Mouse (Mus musculus) C2C12 (cell line): ENCODE measurements around the gene Rmnd5a. TPM values are rescaled to one million over a fixed set of nuclear protein-coding genes. Genes with fewer than 3 reads are reported as not detected.

Experiments
- H3K27me3 ChIP-seq: one replicate; pipeline ENCODE4 v1.6.1; 2011; ENCODE audit not compliant: control insufficient read depth, insufficient read depth, insufficient read length
- H3K36me3 ChIP-seq: one replicate; pipeline ENCODE4 v1.6.1; 2011; ENCODE audit not compliant: control insufficient read depth, insufficient read depth
- H3K4me3 ChIP-seq: one replicate; pipeline ENCODE4 v1.5.1; 2011; ENCODE audit warnings: mild to moderate bottlenecking, control low read depth; ENCODE audit not compliant: poor library complexity, insufficient read depth, severe bottlenecking
- H3K79me2 ChIP-seq: one replicate; pipeline ENCODE4 v1.6.1; 2011; ENCODE audit not compliant: control insufficient read depth, insufficient read depth
- H3K79me3 ChIP-seq: one replicate; pipeline ENCODE4 v1.6.1; 2011; ENCODE audit warnings: low read depth, control low read depth
- H3ac ChIP-seq: one replicate; pipeline ENCODE3; 2011; ENCODE audit warnings: low read depth; ENCODE audit not compliant: control insufficient read depth, insufficient read length
- CEBPB ChIP-seq: IDR thresholded peaks from one replicate; pipeline ENCODE4 v1.6.1; 2011; ENCODE audit warnings: low read depth, mild to moderate bottlenecking, control low read depth, moderate library complexity
- CTCF ChIP-seq: IDR thresholded peaks from one replicate; pipeline ENCODE4 v1.5.1; 2011; ENCODE audit not compliant: control insufficient read depth, insufficient read depth, insufficient read length
- FOSL1 ChIP-seq: IDR thresholded peaks from one replicate; pipeline ENCODE4 v1.8.0; 2011; ENCODE audit warnings: mild to moderate bottlenecking, low read length; ENCODE audit not compliant: poor library complexity, insufficient read depth, severe bottlenecking
- MAX ChIP-seq: IDR thresholded peaks from one replicate; pipeline ENCODE4 v1.6.1; 2011; ENCODE audit warnings: mild to moderate bottlenecking, control low read depth
- MYOD1 ChIP-seq: IDR thresholded peaks from one replicate; pipeline ENCODE4 v1.6.1; 2011; ENCODE audit warnings: low read depth; ENCODE audit not compliant: control insufficient read depth, insufficient read length
- MYOG ChIP-seq: IDR thresholded peaks from one replicate; pipeline ENCODE4 v1.6.1; 2011; ENCODE audit not compliant: control insufficient read depth, insufficient read length; ENCODE audit errors: extremely low read depth
- USF1 ChIP-seq: IDR thresholded peaks from one replicate; pipeline ENCODE4 v1.6.1; 2011; ENCODE audit warnings: low read depth, mild to moderate bottlenecking, control low read depth, moderate library complexity
- polyA plus RNA-seq: library from polyadenylated mRNA; unstranded; fragments of >200 nt; fragmentation: generic; extraction: Trizol; gene quantifications from one replicate; pipeline ENCODE4 v1.2.1, GENCODE M21; 2012; ENCODE audit warnings: missing spikeins

The Rmnd5a gene
- polyA plus RNA-seq, 1 experiment, result 4.0 TPM

- Histone ChIP-seq H3K36me3 (no peaks in the 10 kb centered on the region), H3ac (no peak overlapping the region), H3K79me3 (no peaks in the 10 kb centered on the region), H3K79me2 (no peaks in the 10 kb centered on the region), H3K27me3 (peaks cover 3% of the 10 kb centered on the region), H3K4me3 (no peak overlapping the region)
- TF ChIP-seq MYOG (no peak), USF1 (no peak), MYOD1 (no peak), CEBPB (no peak), MAX (no peak), FOSL1 (no peak), CTCF (no peak)
Observed at GRCm38 (mm10) chr6:71361156-71361670, 79.2 kb downstream of the Rmnd5a start.

DNA sequence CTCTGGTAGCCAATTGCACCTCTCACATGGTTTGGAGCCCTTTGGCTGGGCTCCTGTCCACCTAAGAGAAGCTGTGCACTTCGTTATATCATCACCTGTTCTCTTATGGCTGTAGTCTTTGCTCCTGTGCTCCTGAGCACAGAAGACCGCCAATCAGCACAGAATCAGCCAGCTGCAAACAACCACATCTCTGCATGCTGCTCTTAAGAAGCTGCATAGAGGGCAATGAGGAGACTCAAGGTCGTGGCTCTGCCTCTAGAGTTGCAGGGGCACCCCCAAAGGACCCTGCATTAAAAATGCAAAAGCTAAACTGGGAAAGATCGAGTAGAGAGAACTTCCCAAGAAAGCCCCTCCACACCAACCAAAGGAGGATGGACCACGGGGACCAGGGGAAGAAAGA, 79.7 kb downstream of the Rmnd5a start:
- H3ac ChIP-seq, result no peak overlapping the region
- H3K27me3 ChIP-seq, result peaks cover 6% of the 10 kb centered on the region
- no peaks in the 10 kb centered on the region for H3K79me3 ChIP-seq
- H3K79me2 ChIP-seq, result no peaks in the 10 kb centered on the region
- TF ChIP-seq USF1 (no peak), MYOD1 (no peak), CTCF (no peak), CEBPB (no peak), MAX (no peak), MYOG (no peak), FOSL1 (no peak)
- H3K36me3 ChIP-seq, result no peaks in the 10 kb centered on the region
- H3K4me3 ChIP-seq, result no peak overlapping the region

- no peaks in the 10 kb centered on the region for H3K36me3 ChIP-seq
- H3K79me2 ChIP-seq, result no peaks in the 10 kb centered on the region
- no peak overlapping the region for H3K4me3 ChIP-seq
- no peak overlapping the region for H3ac ChIP-seq
- H3K27me3 ChIP-seq, result peaks cover 3% of the 10 kb centered on the region
- no peaks in the 10 kb centered on the region for H3K79me3 ChIP-seq
- no peak for TF ChIP-seq USF1
- no peak for TF ChIP-seq MAX
- no peak for TF ChIP-seq MYOG
- TF ChIP-seq FOSL1, result no peak
- TF ChIP-seq MYOD1, result no peak
- TF ChIP-seq CEBPB, result no peak
- no peak for TF ChIP-seq CTCF
Observed at GRCm38 (mm10) chr6:71360221-71360620, 80.2 kb downstream of the Rmnd5a start.

- Histone ChIP-seq H3K79me2 (no peaks in the 10 kb centered on the region), H3ac (no peak overlapping the region), H3K27me3 (peaks cover 22% of the 10 kb centered on the region), H3K79me3 (no peaks in the 10 kb centered on the region), H3K36me3 (no peaks in the 10 kb centered on the region), H3K4me3 (no peak overlapping the region)
- TF ChIP-seq MYOD1 (no peak), CTCF (no peak), FOSL1 (no peak), CEBPB (no peak), USF1 (no peak), MAX (no peak), MYOG (no peak)
Observed at GRCm38 (mm10) chr6:71357493-71357892, 82.9 kb downstream of the Rmnd5a start.

- no peak overlapping the region for H3ac ChIP-seq
- no peaks in the 10 kb centered on the region for H3K79me3 ChIP-seq
- H3K79me2 ChIP-seq, result no peaks in the 10 kb centered on the region
- H3K4me3 ChIP-seq, result no peak overlapping the region
- no peak for TF ChIP-seq FOSL1
- no peak for TF ChIP-seq CTCF
- TF ChIP-seq MYOG, result no peak
- no peak for TF ChIP-seq MAX
- no peak for TF ChIP-seq CEBPB
- TF ChIP-seq MYOD1, result no peak
- TF ChIP-seq USF1, result no peak
- no peaks in the 10 kb centered on the region for H3K36me3 ChIP-seq
- H3K27me3 ChIP-seq, result peaks cover 26% of the 10 kb centered on the region
Observed at GRCm38 (mm10) chr6:71353722-71354121, 86.7 kb downstream of the Rmnd5a start.

- Histone ChIP-seq H3K4me3 (no peak overlapping the region), H3K27me3 (peaks cover 26% of the 10 kb centered on the region), H3ac (no peak overlapping the region), H3K79me2 (no peaks in the 10 kb centered on the region), H3K36me3 (no peaks in the 10 kb centered on the region), H3K79me3 (no peaks in the 10 kb centered on the region)
- TF ChIP-seq MYOD1 (no peak), CTCF (no peak), MYOG (no peak), CEBPB (no peak)
Observed at GRCm38 (mm10) chr6:71352866-71353427, 87.5 kb downstream of the Rmnd5a start.
